Mouse (Mus musculus) midbrain, embryonic 10.5 days (tissue): ENCODE measurements around the gene Gm11492. TPM values are rescaled to one million over a fixed set of nuclear protein-coding genes. Genes with fewer than 3 reads are reported as not detected.

Experiments used
- DNase-seq: peaks from one replicate; pipeline ENCODE4 v3.0.0-alpha.2; 2017; ENCODE audit warnings: low spot score
- H3K27ac ChIP-seq: fragments of 300-500 bp; sonication (generic); replicated peaks from 2 replicates; pipeline ENCODE4 v1.5.1; 2016; ENCODE audit warnings: mild to moderate bottlenecking
- H3K27me3 ChIP-seq: fragments of 300-500 bp; sonication (generic); 2 replicates; pipeline ENCODE4 v1.6.1; 2016; ENCODE audit warnings: low read depth, mild to moderate bottlenecking; ENCODE audit not compliant: poor library complexity, severe bottlenecking
- H3K36me3 ChIP-seq: fragments of 300-500 bp; sonication (generic); 2 replicates; pipeline ENCODE4 v1.6.1; 2016; ENCODE audit warnings: mild to moderate bottlenecking, moderate library complexity
- H3K4me1 ChIP-seq: fragments of 300-500 bp; sonication (generic); 2 replicates; pipeline ENCODE4 v1.6.1; 2016
- H3K4me3 ChIP-seq: fragments of 300-500 bp; sonication (generic); 2 replicates; pipeline ENCODE4 v1.5.1; 2016; ENCODE audit warnings: mild to moderate bottlenecking, moderate library complexity
- H3K9me3 ChIP-seq: fragments of 300-500 bp; sonication (generic); replicated peaks from 2 replicates; pipeline ENCODE4 v1.6.1; 2016; ENCODE audit warnings: mild to moderate bottlenecking
- WGBS: fragments of 180-500 bp; shearing (Covaris S2); methylation state at CpG from one replicate; pipeline ENCODE4 v1.1.7; 2016; 5-methylcytosine and 5-hydroxymethylcytosine counted together
- polyA plus RNA-seq: library from polyadenylated mRNA; unstranded; fragments of >200 nt; fragmentation: Nextera tagmentation; extraction: Ambion mirVana; gene quantifications from 2 replicates; pipeline ENCODE4 v1.2.1, GENCODE M21; 2016

Gene Gm11492
- polyA plus RNA-seq, 1 experiment from 2014 or later, result not detected

- H3K4me3 ChIP-seq, result no peak overlapping the region
- 94% methylated on average over 32 of the region's 32 CpGs for WGBS
- DNase-seq, result no peak
- no peaks in the 10 kb centered on the region for H3K27me3 ChIP-seq
- H3K36me3 ChIP-seq, result peaks cover 93% of the 10 kb centered on the region
- peaks cover 9% of the 10 kb centered on the region for H3K9me3 ChIP-seq
- H3K4me1 ChIP-seq, result no peaks in the 10 kb centered on the region
- H3K27ac ChIP-seq, result no peak overlapping the region
Observed at GRCm38 (mm10) chr11:87617606-87618005, 51.2 kb downstream of the Gm11492 start.

Other genes starting within 250 kb of the Gm11492 start
- 5.8 and 8.5 TPM in 2 replicates for gene Ppm1e, start 207.6 kb upstream of the Gm11492 start, polyA plus RNA-seq
- gene Rad51c, start 161.7 kb upstream of the Gm11492 start, polyA plus RNA-seq, result 13.1 and 15.1 TPM in 2 replicates
- 0.37 TPM in 1 of 2 replicates, not detected in the other for gene Tex14, start 161.6 kb upstream of the Gm11492 start, polyA plus RNA-seq
- gene Sept4, start 2.2 kb downstream of the Gm11492 start, polyA plus RNA-seq, result 10.7 and 11.3 TPM in 2 replicates
- gene Mtmr4, start 25.5 kb downstream of the Gm11492 start, polyA plus RNA-seq, result 63.5 and 69.8 TPM in 2 replicates
- 0.40 and 0.42 TPM in 2 replicates for gene Hsf5, start 50.5 kb downstream of the Gm11492 start, polyA plus RNA-seq
- 0.95 and 1.3 TPM in 2 replicates for gene Rnf43, start 96.1 kb downstream of the Gm11492 start, polyA plus RNA-seq
- gene Supt4a, start 170.9 kb downstream of the Gm11492 start, polyA plus RNA-seq, result 157 and 171 TPM in 2 replicates
- gene Tspoap1, start 193.9 kb downstream of the Gm11492 start, polyA plus RNA-seq, result 8.2 and 14.7 TPM in 2 replicates
- gene Mpo, start 226.9 kb downstream of the Gm11492 start, polyA plus RNA-seq, result 2.5 and 2.7 TPM in 2 replicates